Mouse (Mus musculus) heart, postnatal 4 days (tissue): ENCODE data around the gene Tnfaip8l3. TPM values are rescaled to one million over a fixed set of nuclear protein-coding genes. Genes with fewer than 3 reads are reported as not detected.
A peak's percentile ranks its signal among the peaks of the same experiment; 100 is the strongest.
"Not testable (repeated sequence)": the region's sequence is repeated elsewhere in the genome, so short reads cannot be mapped to it uniquely, and the experiment has no call there.

ENCODE experiments used
- DNase-seq: peaks from one replicate; pipeline ENCODE4 v3.0.0; 2021
- total RNA-seq, 2 experiments: library from RNA; stranded (reverse); gene quantifications; 2 replicates each; pipeline ENCODE4 v1.2.3; 2021

Gene Tnfaip8l3
- under 1 TPM; 0.36 to 0.47 TPM for total RNA-seq

DNA sequence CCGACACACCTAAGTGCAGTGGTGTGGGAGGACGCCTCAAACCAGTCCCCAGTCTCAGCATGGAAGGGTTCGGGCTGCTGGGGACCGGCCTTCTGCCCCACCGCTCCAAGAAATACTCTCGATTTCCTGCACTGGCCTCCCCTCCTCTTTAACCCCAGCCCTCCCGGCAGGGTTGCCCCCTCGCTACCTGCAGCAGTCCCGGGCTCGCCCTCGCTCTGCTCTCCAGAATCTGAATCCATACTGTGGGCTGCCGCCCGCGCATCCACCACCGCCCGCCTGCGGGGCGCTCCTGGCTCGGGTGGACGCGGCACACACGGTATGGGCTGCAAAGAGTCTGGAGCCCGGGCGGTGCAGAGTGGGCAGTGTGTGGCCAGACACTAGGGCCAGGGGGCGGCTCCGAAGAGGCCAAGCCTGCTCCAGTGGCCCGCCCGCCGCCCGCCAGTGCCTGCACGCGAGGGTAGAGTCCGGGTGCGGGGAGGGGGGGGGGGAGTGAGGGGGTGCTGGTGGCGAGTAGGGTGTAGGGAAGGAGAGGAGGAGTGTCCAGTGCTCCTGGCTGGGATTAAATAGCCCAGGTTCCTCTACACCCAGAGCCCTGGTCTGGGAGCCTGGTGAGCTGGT is at the start of gene Tnfaip8l3:
TSS of gene Tnfaip8l3 (minus strand) at position 357 of the 618 bp plus-strand sequence.
- DNase-seq: peak; percentile 22

DNA sequence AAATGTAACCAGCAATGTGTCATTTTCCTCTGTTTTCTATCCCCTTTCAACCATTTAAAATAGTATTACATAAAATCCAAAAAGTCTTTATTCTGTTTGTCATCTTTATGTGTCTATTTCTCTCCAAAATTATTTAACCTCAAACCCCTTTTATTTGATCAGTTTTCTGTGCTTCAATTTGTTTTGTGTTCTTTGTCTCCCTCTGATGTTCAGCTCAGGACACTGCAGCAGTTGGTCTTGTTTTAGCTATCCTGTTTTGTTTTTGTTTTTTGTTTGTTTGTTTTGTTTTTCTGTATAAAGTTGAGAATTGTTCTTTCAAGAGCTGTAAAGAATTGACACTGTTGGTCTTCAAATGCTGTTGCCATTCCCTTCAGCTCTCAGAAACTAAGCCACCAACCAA is 44.5 kb upstream of the Tnfaip8l3 start:
- DNase-seq: no peak

DNA sequence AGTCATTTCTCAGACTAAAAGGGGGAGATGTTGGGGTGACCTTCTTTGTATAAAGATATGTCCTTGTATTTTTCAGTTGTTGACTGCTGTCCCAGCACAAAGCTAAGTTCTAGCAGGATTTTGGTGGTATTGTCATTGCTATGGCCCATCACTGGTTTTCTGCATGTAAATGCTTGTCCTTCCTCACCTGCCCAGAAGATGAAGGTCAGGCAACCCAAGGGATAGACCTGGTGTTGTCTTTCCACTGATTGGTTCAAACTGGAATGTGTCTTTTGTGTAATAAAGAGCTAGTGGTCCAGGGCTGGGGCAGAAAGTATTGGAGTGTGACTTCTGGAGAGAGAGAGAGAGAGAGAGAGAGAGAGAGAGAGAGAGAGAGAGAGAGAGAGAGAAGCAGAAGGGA is 30.4 kb upstream of the Tnfaip8l3 start:
- DNase-seq: no peak

DNA sequence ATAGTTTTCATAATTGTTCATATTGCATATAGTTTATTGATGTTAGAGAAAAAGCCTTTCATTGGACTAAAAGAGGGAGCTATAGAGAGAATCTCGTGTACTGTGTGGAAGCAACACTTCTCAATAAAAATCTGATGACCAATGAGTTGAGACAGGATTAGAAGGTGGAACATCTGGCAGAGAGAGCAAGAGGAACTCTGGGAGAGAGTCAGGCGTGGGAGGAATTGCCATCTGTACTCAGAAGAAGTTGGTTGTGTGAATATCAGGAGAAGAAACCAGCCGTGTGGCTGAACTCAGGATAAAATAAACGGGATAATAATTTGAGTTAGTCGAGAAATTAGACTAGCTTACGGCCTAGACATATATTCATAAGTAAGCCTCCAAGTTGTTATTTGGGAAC is 28.9 kb upstream of the Tnfaip8l3 start:
- no peak for DNase-seq

DNA sequence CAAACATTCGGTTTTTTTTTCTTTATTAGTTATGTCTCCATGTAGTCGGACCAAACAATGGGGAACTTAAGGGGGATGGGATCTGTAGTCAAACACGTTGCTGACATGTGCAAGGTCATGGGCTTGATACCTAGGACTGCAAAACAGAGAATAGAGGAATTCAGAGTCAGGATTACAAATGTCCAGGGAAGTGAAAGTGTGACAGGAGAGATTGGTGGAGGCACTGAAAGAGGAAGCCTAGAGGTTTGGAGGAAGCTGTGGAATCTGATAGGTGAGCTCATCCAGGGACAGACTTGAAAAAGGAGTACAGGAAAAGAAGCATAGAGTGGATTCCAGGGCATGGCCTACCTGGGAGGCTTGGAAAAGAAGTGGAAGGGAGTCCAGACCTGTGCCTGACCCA is 16.1 kb upstream of the Tnfaip8l3 start:
- DNase-seq: no peak

DNA sequence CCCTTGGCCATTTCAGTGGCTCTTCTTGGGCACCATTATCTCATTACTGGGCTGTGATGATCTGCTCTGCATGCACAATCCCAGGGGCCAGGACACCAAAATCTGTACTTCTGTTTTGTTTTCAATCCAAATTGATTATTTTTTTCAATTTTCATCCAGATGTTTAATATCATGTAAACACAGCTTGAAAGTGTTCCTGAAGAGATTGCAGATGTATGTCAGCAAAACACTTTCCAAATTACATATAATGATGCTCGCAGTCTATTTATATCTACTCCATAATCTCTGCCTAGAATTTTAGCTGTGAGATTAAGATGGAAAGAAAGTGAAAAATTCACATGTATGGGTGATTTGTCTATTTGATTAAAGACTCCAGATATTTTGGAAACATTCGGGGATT is 9.6 kb upstream of the Tnfaip8l3 start:
- DNase-seq: no peak

DNA sequence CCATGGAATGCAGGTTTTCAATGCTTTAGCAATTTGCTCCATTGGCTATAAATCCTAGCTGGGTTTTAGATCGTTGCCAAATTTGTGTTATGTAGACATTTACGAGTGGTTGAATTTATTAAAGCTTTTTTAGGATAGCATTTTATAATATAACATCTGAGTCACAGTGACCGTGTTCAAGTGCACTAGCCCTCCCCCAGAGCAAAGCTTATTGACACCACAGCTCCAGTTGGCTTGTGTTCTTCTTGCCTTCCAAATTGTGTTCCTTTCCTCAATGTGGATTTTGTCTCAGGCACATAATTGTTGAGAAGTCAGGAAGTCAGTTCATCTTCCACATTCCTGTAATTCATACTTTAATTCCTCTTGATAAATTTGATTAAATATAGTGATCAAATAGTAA is 6.7 kb upstream of the Tnfaip8l3 start:
- DNase-seq: no peak

DNA sequence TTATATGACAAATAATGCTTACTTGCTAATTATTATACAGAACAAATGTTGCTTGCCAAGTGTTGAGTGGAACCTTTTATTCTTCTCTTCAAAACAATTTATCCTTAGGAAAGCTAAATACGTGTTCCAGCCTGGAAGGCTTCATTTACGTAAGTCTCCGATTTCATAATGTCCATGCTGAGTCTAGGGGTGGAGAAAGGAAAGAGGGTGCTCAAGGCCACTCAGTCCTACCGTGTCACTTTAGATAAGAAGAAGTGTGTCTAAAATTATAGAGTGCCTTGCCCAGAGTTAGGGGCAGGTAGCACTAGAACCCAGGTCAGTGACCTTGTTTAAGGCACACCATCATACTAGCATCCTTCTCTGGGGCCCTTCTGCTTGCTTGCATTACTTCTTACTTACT is 5.5 kb upstream of the Tnfaip8l3 start:
- DNase-seq: no peak

DNA sequence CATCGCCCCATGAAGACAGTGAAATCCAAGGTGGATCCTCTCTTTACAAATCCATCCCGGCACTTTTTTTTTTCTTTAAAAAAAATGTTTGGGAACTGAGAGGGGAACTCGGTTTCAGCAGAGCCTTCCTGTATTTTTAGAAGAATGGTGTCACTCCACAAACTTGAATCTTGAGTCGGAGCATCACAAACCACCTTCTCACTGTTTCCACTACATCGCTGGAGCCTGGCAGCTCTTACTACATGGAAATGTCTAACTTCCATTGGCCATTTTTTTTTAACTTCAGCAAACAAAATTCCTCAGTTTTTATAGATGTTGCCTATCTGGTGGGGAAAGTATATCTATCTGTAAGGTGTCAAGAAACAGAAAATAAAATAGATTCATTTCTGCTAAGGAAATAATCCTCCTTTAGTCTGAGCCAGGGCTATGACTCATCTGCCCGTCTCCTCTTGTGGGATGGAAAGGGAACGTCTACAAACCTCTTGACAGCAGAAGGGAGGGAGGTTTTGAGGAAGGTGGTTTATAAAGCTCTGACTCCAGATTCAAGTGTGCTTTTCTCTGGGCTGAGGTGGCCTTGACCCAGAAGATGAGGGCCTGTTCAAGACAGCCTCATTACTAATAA is 3.4 kb upstream of the Tnfaip8l3 start:
- DNase-seq: no peak

DNA sequence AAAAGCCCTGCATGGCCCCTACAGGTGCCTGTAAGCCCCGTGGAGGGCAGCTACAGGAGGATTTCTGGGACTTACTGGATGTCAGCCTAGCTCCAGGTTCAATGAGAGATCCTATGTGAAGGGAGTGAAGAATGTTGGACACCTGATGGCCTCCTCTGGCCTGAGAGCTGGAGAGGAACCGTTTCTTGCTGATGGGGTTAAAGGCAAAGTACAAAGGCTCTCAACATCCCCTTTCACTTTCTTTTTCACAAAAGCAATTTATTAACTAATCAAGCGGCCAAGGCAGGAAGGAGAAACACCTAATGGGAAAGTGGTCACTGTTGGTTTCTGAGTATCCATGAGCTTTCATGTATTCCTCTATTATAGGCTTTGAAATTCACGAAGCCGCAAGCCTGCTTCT is 1.0 kb upstream of the Tnfaip8l3 start:
- DNase-seq: no peak

DNA sequence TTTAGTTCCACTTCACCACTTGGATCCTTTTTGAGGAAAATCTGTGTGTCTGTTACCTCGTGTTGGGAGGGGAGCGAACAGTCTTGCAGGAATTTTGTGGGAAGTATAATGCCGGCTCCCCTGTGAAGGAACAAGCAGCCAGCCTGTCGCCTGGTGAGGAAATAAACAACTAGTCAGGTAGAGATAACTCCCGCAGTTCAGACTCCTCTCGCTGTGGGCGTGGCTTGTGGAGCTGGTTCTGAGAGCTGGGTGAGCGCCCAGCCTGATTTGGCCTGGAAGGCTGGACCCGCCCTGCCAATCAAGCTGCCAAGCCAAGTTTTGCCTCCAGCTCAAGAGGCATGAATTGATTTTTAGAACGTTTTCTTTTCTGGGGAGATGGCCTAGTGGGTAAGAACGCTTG is 589 bp upstream of the Tnfaip8l3 start:
- DNase-seq: peak; percentile 84

DNA sequence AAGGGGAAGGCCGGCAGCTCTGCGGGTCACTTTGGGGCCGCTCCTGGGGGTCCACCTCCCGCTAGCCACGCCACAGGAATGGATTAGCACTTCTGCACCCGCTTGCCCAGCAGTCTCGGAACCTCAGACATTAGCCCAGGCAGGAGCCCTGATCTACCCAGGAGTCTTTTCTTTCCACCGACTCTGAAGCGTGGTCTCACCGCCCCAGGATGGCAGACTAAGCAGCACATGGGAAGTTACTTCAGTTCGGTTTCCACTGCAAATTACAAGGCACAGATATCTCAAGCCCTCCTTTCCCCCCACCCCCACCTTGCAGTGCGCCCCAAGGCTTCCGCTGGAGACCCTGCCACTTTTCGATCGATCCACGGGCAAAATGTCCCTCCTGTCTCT is 551 bp downstream of the Tnfaip8l3 start:
- no peak for DNase-seq

DNA sequence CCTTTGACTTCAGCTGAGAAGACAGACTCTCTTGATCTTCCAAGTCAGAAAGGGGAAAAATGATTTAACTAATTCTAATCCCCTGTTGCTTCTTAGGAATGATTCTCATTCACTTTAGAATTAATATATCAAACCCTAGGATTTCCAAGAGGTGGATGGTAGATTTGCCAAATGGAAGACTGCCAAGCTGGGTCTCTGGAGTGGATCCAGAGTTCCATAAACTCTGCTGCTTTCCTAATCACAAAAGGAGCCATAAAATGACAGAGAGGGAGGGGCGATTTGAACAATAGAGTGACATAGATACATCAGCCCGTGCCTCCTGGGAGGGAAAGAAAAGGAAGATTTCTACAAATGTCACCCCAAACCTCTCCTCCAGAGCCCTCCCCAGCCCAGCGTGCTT is 3.4 kb downstream of the Tnfaip8l3 start:
- no peak for DNase-seq

DNA sequence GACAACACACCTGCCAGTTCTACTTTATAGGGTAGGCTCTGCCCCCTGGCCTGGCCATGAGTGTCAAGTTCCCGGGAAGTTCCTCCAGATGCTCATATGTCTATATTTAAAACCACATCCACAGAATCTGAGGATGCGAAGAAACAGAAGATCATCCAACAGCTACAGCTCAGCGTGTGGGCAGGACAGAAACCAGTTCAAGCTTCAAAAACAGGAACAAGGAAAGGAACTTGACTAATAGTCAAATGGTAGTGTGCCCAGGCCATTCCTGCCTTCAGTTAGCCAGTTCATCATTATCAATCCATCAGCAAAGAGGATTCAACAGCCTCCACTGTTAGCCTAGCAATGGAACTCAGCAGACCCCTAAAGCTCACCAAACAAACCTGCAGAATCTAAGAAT is 4.5 kb downstream of the Tnfaip8l3 start:
- DNase-seq: no peak

DNA sequence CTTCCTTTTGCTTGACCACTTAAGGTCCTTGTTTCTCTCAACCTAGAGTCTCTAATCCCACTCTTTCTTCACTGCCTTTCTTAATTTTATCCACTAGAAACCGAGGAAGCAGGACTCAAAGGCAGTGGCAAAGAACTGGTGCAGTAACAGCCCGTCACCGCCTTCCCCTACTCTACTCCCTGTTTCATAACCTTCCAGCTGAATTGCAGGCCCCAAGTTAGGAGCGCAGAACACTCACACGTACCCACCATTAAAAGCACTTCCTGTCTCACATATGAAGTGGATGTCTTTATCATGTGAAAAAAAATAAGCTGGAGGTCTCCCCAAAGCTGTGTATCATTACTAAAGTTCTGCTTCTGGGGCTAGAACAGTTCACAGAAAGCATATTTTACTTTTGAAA is 6.5 kb downstream of the Tnfaip8l3 start:
- DNase-seq: no peak

DNA sequence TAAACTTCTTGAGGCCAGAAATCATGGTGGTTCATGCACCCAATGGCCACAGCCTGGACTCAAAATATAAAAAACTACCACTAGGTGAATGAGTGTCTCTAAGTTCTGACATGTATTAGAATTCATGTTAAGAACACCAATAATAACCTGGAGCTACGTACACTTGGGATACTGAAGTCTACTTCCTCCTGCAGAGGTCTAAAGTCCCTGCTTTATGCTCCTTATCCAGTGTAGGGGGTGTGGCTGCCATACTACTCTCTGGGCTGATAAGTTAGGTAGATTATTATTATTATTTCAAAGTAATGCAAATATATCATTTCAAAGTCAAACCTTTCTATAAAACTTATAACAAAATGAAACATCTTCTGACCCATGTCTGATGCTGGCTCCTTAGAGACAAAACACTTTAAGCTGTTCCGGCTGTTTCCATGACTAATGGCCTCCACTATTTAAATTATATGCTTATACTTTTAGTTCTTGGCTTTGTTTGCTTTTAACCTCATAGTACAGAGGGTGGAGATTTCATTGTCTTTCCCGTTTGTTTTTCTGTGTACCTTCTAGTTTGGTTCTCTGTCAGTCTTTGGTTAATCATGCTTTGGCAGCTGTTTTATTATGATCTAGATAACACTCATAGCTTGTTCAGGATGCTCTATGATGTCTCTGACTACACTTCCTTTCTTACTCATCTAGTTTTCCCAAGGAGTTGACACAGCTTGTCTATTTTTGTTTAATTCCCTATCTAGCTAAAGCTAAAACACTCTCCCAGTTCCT is 16.7 kb downstream of the Tnfaip8l3 start:
- DNase-seq: no peak

DNA sequence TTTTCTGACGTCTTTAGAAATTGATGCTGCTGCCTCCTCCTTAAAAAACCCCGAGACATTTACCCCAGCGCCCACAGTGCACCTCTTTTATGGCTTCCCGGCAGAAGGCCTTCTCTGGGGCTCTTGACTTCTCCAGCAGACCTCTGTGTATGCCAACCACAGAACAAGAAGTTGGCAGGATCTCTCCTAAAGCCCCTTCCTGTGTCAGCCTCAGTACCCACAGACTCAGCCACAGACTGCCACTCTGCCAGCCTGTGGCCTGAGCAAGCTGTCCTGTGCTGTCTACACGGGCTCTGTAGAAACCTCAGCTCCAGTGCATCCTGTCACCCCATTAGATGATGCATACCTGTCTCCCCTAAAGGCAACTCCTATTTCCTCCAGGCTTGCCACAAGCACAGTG is 19.2 kb downstream of the Tnfaip8l3 start:
- DNase-seq: no peak

DNA sequence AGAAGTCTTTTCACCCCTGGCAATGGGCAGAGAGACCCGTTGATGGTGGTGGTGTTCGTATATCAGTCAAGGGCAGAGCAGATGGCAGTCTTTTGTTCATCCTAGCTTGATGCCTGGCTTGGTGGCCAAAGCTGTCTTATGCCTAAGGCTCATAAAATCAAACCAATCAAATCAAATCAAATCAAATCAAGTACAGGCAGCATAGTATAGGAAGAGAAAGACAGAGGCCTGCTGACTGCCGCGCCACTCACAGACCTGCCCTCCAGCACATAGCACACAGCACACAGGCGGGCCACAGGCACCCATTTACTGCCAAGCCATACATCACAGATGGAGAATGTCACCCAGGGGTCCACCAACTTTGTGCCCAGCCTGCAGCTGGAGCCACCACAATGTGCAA is 25.1 kb downstream of the Tnfaip8l3 start:
- DNase-seq: no peak

DNA sequence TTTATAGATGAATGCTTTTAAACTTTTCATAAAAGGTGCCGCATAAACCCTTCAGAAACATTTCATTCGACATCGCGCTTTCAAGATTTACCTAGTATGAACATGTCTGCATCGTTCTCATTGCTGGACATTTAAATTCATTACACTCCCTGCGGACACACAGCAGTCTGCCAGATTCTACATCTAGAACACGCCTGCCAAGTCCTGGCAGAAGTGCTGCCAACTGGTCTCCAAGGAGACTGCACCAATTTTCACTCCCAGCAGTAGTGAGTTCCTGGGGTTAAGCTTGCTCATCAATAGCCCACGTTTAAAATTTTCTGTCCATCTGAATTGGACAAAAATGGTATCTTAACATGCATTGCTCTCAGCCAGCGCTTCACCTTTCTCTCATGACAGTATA is 30.5 kb downstream of the Tnfaip8l3 start:
- no peak for DNase-seq

DNA sequence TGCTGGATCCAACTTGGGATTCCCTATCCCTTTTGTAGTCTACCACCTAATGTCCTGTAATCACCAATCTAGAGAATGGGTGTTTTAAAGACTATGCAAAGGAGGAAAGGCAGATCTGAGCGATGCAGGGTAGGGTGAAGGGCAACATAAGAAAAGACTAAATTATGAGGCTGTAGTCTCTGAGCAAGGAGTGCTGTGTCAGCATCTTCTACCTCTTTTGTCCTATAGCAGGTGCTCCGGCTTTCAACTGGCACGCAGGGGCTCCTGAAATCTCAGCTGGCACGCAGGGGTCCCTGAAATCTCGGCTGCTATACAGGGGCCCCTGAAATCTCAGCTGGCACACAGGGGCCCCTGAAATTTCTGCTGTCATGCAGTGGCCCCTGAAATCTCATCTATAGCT is 33.5 kb downstream of the Tnfaip8l3 start:
- DNase-seq: no peak

DNA sequence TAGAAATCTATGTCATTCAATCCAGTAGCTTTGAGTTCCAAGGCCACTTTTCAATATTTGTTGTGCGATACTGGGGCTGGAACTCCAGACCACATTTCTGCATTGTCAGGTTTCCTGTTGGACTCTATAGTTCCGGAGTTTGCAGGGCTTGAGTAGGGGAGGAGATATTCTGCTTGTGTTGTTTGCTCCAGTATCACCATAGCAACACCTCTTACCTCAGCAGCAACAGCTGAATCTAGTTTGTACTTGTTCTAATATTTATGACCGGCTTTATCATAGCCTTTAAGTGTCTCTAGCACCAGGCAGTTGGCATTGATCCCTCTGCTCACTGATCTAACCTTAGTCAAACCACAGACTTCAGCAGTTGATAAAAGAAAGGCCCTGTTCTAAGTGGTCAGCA is 45.4 kb downstream of the Tnfaip8l3 start:
- DNase-seq: no peak

DNA sequence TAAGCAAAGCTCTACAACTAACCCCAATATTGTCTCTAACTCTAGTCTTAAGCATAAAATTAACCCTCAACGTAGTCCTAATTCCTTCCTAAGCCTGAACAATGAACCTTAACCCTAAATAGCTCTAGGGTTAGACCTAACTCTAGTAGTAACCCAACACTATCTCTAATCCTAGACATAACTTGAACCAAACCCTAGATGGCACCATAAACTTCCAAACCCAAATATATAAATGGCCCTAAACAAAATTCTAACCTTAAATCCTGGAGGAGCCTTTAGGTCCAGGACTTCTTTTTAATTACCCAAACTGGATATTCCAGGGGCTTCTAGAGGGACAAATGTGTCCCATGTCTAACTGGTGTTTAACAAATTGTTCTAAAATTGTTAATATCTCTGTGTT is 73.7 kb downstream of the Tnfaip8l3 start:
- DNase-seq: no peak

DNA sequence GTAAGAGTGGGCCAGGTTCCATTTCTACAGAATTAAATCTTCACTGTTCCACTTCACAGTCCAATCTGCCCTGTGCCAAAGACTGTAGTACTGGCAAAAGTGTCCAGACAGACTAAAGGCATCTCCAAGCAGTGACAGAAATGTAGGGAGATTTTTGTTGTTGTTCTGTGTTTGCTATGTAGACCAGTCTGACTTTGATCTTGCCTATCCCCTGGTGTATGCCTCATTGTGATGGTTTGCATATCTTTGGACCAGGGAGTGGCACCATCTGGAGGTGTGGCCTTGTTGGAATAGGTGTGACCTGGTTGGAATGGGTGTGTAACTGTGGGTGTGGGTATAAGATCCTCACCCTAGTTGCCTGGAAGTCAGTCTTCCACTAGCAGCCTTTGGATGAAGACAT is 75.6 kb downstream of the Tnfaip8l3 start:
- DNase-seq: not testable (repeated sequence)

DNA sequence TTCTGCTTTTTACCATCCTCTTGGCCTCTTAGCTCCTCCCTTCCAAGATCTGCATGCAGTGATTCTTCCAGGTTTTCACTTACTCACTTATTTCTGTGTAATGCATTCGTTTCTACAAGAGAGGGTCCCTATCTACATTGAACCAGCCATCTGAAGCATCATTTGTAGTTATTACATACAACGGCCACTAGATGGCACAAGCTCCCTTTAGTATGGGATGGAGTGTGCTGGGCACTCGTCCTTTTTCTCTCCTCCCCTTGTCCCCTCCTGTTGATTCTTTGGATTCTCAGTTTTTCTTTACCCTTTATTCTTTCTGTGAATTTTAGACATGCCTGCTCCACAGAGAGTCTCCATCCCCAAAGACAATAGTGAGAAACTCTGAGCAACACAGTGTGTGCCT is 77.3 kb downstream of the Tnfaip8l3 start:
- DNase-seq: peak; percentile 38
